Mouse (Mus musculus) ZHBTc4 (cell line): Measurements from ENCODE around the gene Apol8.

Experiments used
- DNase-seq: peaks from one replicate; pipeline ENCODE4 v3.0.0-alpha.2; 2011; ENCODE audit warnings: low read depth, low spot score

Apol8 gene

GRCm38 (mm10) chr15:77756848-77757247, at the start of gene Apol8:
Gene Apol8, minus strand, starts transcription at chr15:77757003.
- DNase-seq, result peak; percentile 82

DNA sequence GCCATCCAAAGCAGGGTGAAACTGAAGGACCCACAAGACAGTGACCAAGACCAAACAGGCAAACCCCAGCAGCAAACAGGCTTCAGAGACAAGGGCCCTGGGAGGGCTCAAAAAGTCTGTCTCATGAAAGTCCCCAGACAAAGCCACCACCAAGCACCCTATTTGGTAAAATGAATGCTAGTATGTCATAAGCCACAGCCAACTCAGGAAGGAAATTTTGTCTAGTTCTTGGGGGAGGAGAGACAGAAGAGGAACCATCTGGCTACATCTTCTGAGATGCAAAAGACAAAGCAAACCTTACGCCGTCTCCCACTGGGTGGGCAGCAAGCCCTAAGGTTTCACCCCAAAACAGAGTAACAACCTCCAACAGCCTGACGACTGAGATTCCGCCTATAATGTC, 48.9 kb upstream of the Apol8 start:
- no peak for DNase-seq

DNA sequence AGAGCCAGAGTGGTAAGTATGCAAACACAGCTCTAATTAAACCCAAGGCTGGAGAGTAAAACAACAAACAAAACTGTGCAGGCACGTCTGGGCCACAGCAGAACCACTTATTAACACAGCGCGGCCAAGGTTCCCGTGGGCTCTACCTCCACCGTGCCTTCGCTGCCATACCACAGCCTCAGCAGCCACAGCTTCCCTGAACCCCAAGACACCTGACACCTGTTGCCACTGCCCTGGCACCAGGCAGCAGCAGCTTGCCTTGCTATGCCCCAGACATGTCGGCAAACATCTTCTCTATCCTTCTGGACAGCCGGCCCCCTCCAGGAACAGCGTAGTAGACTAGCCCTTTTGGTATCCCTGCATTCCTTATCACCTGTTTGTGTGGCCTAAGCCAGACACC, 48.1 kb upstream of the Apol8 start:
- DNase-seq, result no peak

- no peak for DNase-seq
These were observed 47.7 kb upstream of the Apol8 start for GRCm38 (mm10) chr15:77804460-77804859.

- no peak for DNase-seq
These were observed 46.9 kb upstream of the Apol8 start for GRCm38 (mm10) chr15:77803747-77804146.

- DNase-seq, result peak; percentile 52
These were observed 46.2 kb upstream of the Apol8 start for GRCm38 (mm10) chr15:77802992-77803391.

DNA sequence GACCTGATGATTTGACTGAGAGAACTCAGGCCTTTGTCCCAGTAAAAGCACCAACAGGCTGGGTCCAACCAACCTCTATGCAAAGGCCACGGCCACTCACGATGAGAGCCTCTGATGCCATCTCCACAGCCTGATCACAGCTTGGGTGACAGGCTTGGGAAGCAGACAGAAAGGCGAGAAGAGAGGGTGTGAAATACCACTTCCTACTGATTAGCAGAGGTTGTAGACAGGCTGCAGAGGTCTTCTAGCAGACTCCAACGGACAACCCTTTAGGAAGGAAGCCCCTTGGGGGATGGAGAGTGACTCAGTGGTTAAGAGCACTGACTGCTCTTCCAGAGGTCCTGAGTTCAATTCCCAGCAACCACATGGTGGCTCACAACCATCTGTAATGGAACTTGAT, 44.4 kb upstream of the Apol8 start:
- DNase-seq, result no peak

GRCm38 (mm10) chr15:77800511-77800910, 43.7 kb upstream of the Apol8 start:
- DNase-seq, result peak; percentile 52

DNA sequence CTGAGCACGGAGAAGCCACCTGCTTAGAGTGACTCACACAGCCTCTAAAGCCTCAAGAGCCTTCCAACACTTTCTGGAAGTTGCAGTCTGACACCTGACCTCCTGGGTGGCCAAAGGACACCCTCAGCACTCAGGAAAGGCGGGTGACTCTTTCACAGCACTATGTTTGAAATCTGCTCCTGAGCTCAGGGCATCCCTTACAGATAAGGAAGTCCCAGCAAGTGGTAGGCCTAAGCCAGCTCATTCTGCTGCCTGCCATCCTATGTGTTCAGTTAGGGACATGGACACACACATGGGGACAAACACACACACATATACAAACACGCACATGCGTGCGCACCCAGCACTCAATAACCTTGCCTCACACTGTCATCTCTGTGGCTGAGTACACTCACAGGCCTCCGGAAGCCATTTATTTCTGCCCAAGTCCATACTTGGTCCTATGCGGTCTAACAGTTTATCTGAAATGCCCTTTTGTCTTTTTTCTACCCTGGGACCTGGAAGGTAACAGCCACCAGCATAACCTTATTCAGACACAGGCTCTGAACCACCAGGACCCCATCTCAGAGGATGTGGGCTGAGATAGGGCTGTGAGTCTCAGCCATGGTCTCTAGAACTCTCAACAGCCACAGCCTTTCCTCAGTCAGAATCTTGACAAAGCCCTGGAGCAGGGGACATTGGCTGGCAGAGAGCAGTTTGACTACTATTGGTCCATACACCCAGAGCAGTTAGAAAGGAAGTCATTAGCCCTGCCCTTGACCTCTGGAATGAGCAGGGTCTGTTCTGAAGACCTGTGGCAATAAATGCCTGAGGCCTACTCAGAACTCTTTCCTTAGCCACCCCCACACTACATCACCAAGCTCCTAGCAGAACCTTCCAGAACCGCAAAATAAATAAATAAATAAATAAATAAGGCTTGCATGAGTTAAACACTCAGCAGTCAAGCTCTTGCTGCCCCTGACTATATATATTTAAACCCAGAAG, 43.0 kb upstream of the Apol8 start:
- peak; percentile 46 for DNase-seq

- DNase-seq, result peak; percentile 94
These were observed 42.1 kb upstream of the Apol8 start for GRCm38 (mm10) chr15:77798664-77799490.

GRCm38 (mm10) chr15:77797609-77798411, 41.0 kb upstream of the Apol8 start:
- DNase-seq, result no peak

- peak; percentile 50 for DNase-seq
These were observed 39.7 kb upstream of the Apol8 start for GRCm38 (mm10) chr15:77796409-77797035.

DNA sequence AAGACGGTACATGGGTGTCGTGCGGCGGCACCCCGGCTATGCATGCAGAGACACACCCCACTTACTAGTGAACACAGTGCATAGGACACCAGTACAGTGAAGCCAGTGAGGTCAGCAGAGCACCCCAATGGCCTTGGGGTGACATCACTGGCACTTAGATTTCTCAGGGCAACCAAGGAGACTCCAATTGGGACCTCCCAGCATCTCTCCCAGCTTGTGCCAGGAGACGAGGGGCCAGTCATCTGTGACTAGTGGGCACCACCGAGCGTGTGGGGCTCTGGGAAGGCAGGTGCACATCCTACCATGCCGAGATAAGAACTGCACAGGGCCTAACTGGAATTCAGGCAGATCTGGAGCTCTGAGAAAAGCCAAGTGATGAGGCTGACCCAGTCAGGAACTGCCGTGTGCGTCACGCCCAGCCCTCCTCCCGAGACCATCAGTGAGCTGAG, 38.1 kb upstream of the Apol8 start:
- no peak for DNase-seq

DNA sequence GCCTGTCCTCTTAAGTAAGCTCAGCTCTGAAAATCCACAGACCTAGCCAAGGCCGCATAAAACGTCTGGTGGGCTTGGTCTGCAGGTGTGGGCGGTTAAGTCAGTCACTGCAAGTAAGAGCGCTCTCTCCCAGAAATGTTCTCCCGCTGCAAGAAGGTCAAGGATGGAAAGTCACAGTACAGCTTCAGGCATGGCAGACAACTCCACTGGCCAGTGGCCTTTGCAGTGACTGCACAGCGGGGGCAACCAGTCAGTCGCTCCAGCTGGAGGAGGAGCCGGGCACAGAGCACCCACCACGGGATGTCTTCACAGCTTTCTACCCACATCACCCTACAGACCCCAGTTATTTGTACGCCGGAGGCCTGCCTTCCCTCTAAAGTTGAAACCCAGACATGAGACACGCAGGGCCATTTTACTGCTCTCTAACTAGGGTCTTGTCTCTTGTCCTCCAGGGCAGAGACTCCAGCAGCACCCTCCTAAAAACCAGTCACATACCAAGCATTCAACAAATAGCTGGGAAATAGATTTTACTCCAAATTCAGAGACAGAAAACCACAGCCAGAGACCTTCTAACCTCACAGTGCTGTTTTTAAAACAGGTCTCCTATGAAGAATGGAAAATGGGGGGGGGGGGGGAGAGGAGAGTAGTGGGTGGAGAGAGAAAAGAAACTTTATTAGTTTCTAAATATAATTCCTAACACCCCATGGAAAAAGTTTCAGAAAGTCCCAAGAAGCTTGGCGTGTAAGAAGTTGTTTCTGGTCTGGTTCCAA, 37.5 kb upstream of the Apol8 start:
- DNase-seq, result no peak

GRCm38 (mm10) chr15:77793554-77793953, 36.8 kb upstream of the Apol8 start:
- no peak for DNase-seq

- no peak for DNase-seq
These were observed 36.3 kb upstream of the Apol8 start for GRCm38 (mm10) chr15:77793094-77793493.

DNA sequence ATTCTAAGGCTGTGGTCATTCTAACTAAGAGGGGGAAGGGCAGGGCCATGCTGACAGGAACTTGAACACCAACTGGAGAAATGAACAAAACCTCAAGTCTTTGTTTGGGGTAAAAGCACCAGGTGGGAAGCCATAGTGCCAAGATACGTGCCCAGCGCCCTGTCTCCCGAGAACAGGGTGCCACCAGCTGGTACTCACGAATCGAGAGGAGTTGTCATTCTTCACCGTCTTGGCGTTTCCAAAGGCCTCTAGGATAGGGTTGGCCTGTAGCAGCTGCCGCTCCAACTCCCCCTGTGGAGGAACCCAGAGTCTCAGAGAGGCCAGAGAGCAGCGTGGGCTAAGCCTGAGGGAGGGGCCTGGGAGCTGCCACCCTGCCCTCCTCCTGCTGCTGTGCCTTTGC, 35.3 kb upstream of the Apol8 start:
- DNase-seq, result no peak

DNA sequence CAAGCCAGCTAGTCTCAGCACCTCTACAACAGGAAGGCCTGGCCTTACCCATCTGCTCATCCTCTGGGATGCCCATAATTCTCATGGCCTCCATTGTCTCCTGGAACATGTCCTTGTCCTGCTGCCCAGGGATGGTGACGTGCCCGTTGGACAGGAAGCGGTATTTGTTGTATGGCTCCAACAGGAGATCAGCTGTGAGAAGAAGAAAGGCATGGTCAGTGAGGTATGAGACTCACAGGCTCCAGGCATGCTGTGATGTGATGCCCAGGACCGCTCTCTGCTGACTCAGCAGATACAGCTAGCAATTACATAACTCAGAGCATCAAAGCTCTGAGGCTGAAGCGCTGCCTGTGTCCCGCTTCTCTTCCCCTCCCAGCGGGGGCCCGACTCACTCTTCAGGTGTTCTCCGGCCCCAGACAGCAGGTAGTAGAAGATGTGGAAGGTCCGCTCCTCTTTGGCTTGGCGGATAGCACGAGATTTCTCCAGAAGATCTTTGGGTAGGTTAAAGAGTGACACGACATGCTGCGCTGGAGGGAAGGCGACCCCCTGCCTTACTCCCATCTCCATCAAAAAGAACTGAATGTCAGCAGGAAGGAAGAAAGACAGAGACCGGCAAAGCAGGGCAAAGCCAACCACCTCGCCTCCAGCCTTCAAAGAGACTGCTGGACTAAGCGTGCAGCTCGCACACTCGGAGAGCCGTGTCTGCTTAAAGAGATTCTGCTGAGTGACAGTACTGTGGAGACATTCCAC, 34.0 kb upstream of the Apol8 start:
- DNase-seq, result peak; percentile 59

GRCm38 (mm10) chr15:77789186-77789585, 32.4 kb upstream of the Apol8 start:
- no peak for DNase-seq

DNA sequence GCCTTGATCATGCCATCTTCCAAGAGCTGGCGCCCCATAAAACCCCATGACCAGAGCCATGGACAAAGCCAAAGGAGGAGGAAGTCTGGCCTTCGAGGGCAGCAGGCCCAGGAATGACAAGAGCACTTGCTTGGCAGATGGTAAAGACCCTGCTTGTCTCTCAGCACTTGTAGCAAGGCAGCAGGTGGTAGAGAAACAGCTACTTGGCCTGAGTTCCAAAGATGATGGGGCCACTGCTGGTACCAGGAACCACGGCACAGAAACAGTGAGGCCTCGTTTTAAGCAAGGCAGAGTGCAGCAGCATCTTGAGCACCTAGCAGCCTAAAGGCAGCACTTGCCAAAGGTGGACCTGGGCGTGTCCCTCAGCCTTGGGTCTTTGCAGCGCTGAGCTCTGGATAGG, 31.6 kb upstream of the Apol8 start:
- DNase-seq, result no peak
